Mouse (Mus musculus): ENCODE measurements at regions not wholly inside any gene's neighbourhood (a gene's known extent, or its start where the extent isn't known, plus 50 kb on each side); places are given as distances from the start of the nearest gene placed in this dataset.

- no peak overlapping the region for H3K4me3 ChIP-seq (replicated peaks; ENCODE audit: low read depth, low read length)
- no peaks in the 10 kb centered on the region for H3K4me1 ChIP-seq (replicated peaks; ENCODE audit: insufficient read depth, low read length)
- DNase-seq (ENCODE audit: low spot score) (no peak), ATAC-seq (replicated peaks; ENCODE audit: low FRiP score, low read depth) (no peak)
- H3K36me3 ChIP-seq (ENCODE audit: insufficient read depth, low read length), result no peaks in the 10 kb centered on the region
- no peak overlapping the region for H3K27ac ChIP-seq
- no peak for TF ChIP-seq CTCF (IDR thresholded peaks at IDR 0.05; ENCODE audit: low read depth)
- 71% methylated on average over 3 of the region's 3 CpGs for WGBS
- H3K9me3 ChIP-seq (replicated peaks; ENCODE audit: low read length), result no peaks in the 10 kb centered on the region
- H3K4me2 ChIP-seq (ENCODE audit: low read length), result no peak overlapping the region
- no peak overlapping the region for H3K9ac ChIP-seq (ENCODE audit: low read depth, low read length)
- no peaks in the 10 kb centered on the region for H3K27me3 ChIP-seq (ENCODE audit: insufficient read depth, low read length)
Observed at GRCm38 (mm10) chr14:53904578-53904977, 349.3 kb downstream of the Dad1 start.

DNA sequence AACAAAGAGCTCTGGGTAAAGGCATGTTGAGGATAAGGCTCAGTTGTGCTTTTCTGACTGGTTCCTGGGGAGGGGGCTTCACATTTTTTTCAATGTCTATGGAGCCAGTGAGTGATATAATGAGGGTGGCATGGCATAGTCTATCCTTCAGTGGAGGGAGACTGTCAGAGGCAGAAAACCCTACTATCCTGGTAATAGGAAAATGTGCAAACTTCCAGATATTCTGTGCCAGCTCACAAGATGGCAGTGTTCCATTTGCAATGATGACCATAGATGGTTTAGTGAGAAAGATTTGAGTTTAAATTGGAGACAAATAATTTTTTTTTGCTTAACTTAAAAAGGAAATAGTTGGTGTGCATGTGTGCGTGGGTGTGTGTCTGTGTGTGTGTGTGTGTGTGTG, 352.8 kb downstream of the Dad1 start:
- Histone ChIP-seq H3K9ac (ENCODE audit: low read depth, low read length) (no peak overlapping the region), H3K27me3 (ENCODE audit: insufficient read depth, low read length) (no peaks in the 10 kb centered on the region), H3K27ac (no peak overlapping the region), H3K4me2 (ENCODE audit: low read length) (no peak overlapping the region), H3K9me3 (replicated peaks; ENCODE audit: low read length) (no peaks in the 10 kb centered on the region), H3K4me1 (replicated peaks; ENCODE audit: insufficient read depth, low read length) (no peaks in the 10 kb centered on the region), H3K4me3 (replicated peaks; ENCODE audit: low read depth, low read length) (no peak overlapping the region), H3K36me3 (ENCODE audit: insufficient read depth, low read length) (no peaks in the 10 kb centered on the region)
- peak; percentile 4 for DNase-seq (ENCODE audit: low spot score)
- WGBS, result 71% methylated on average over 1 of the region's 1 CpGs
- peak; percentile 40; the same call in 1 of the 2 replicates for TF ChIP-seq CTCF (IDR thresholded peaks at IDR 0.05; ENCODE audit: low read depth)
- ATAC-seq (replicated peaks; ENCODE audit: low FRiP score, low read depth), result no peak

DNA sequence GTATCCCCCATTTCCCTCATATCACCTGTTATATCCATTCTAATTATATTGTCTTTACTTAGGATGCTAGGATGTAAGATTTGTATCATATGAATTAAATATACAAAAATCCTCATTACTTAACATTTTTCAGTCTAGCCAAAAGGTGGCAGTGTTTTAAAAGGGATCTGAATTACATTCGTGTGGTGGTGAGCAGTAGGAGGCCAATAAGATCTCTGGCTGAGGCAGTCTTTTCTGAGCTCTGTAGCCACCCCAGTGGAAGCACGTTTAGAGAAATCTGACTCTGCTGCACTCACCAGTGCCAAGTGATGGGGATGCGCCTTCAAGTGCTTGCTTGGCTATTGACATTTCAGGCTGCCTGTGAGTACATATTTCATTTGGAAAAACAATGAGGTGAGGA, 372.6 kb downstream of the Dad1 start:
- peak; percentile 69 for TF ChIP-seq CTCF (IDR thresholded peaks at IDR 0.05; ENCODE audit: low read depth)
- H3K36me3 ChIP-seq (ENCODE audit: insufficient read depth, low read length), result no peaks in the 10 kb centered on the region
- H3K9me3 ChIP-seq (replicated peaks; ENCODE audit: low read length), result no peaks in the 10 kb centered on the region
- no peak overlapping the region for H3K9ac ChIP-seq (ENCODE audit: low read depth, low read length)
- no peaks in the 10 kb centered on the region for H3K27me3 ChIP-seq (ENCODE audit: insufficient read depth, low read length)
- peak; percentile 83 for DNase-seq (ENCODE audit: low spot score)
- WGBS, result 4% methylated on average over 3 of the region's 3 CpGs
- H3K27ac ChIP-seq, result no peak overlapping the region
- no peak overlapping the region for H3K4me3 ChIP-seq (replicated peaks; ENCODE audit: low read depth, low read length)
- H3K4me2 ChIP-seq (ENCODE audit: low read length), result no peak overlapping the region
- ATAC-seq (replicated peaks; ENCODE audit: low FRiP score, low read depth), result no peak; the same call in 1 of the 2 replicates
- H3K4me1 ChIP-seq (replicated peaks; ENCODE audit: insufficient read depth, low read length), result no peaks in the 10 kb centered on the region

- no peak for TF ChIP-seq CTCF (IDR thresholded peaks at IDR 0.05; ENCODE audit: low read depth)
- Histone ChIP-seq H3K9me3 (replicated peaks; ENCODE audit: low read length) (no peaks in the 10 kb centered on the region), H3K4me2 (ENCODE audit: low read length) (no peak overlapping the region), H3K9ac (ENCODE audit: low read depth, low read length) (no peak overlapping the region), H3K27ac (no peak overlapping the region), H3K4me3 (replicated peaks; ENCODE audit: low read depth, low read length) (no peak overlapping the region), H3K27me3 (ENCODE audit: insufficient read depth, low read length) (no peaks in the 10 kb centered on the region), H3K36me3 (ENCODE audit: insufficient read depth, low read length) (no peaks in the 10 kb centered on the region), H3K4me1 (replicated peaks; ENCODE audit: insufficient read depth, low read length) (no peaks in the 10 kb centered on the region)
- WGBS, result 62% methylated on average over 7 of the region's 7 CpGs
- ATAC-seq (replicated peaks; ENCODE audit: low FRiP score, low read depth) (no peak), DNase-seq (ENCODE audit: low spot score) (no peak)
Observed at GRCm38 (mm10) chr14:53876581-53876980, 377.3 kb downstream of the Dad1 start.

DNA sequence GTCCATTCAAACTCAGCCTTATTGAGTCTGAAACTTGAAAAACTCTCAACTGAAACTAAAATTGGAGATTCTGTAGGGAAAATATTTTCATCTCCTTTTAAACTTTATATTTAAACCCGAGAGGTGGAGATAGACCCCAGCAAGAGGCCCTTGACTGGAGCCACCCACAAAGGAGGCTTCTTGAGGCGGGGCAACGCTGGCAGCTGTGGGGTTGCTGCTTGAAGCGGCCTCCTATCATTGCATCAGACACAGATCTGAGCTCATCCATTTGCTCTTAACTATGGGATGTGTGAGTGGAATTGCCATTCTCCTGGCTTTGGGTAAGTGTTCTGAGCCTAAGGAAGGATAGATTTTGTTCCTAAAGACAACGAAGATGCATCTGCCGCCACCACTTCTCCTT, 378.2 kb downstream of the Dad1 start:
- no peak overlapping the region for H3K4me3 ChIP-seq (replicated peaks; ENCODE audit: low read depth, low read length)
- H3K27me3 ChIP-seq (ENCODE audit: insufficient read depth, low read length), result no peaks in the 10 kb centered on the region
- no peaks in the 10 kb centered on the region for H3K4me1 ChIP-seq (replicated peaks; ENCODE audit: insufficient read depth, low read length)
- H3K9me3 ChIP-seq (replicated peaks; ENCODE audit: low read length), result no peaks in the 10 kb centered on the region
- ATAC-seq (replicated peaks; ENCODE audit: low FRiP score, low read depth) (no peak), DNase-seq (ENCODE audit: low spot score) (no peak)
- 73% methylated on average over 6 of the region's 6 CpGs for WGBS
- H3K9ac ChIP-seq (ENCODE audit: low read depth, low read length), result no peak overlapping the region
- TF ChIP-seq CTCF (IDR thresholded peaks at IDR 0.05; ENCODE audit: low read depth), result no peak
- H3K4me2 ChIP-seq (ENCODE audit: low read length), result no peak overlapping the region
- H3K36me3 ChIP-seq (ENCODE audit: insufficient read depth, low read length), result no peaks in the 10 kb centered on the region
- H3K27ac ChIP-seq, result no peak overlapping the region

DNA sequence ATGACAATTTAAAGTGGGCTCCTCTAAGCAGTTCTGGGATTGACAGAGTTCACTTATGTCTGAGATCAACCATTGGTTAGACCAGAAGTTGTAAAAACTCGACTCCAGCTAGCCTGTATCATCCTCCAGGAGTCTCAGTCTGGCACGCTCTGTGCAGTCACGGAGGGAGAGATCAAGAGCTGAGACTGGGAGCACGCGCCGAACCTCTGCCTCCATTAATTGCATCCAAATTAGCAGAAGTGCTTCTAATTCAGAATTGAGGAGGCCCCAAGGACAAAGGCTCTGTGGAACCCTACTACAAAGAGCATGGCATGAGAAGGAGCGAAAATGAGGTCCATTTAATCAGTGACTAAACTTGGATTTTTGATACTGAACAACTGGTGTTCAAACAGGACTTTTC, 406.9 kb downstream of the Dad1 start:
- no peaks in the 10 kb centered on the region for H3K4me1 ChIP-seq (replicated peaks; ENCODE audit: insufficient read depth, low read length)
- WGBS, result 50% methylated on average over 7 of the region's 7 CpGs
- no peak for ATAC-seq (replicated peaks; ENCODE audit: low FRiP score, low read depth)

DNA sequence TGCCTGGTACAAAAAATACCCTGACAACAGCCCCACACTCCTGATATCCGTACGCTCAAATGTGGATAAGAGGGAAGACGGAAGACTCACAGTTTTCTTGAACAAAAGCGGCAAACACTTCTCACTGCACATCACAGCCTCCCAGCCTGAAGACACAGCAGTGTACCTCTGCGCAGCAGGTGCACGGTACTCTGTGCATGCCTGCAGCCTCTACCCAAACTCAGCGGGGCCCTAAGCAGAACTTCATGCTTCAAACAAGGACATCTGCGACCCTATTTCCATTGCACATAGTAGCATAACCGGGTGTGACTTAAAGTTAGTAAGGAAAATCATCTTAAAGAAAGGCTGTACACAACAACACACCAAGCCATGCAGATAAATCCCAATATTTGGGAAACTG, 408.3 kb downstream of the Dad1 start:
- Histone ChIP-seq H3K27me3 (ENCODE audit: insufficient read depth, low read length) (no peaks in the 10 kb centered on the region), H3K4me1 (replicated peaks; ENCODE audit: insufficient read depth, low read length) (no peaks in the 10 kb centered on the region), H3K4me2 (ENCODE audit: low read length) (no peak overlapping the region), H3K4me3 (replicated peaks; ENCODE audit: low read depth, low read length) (no peak overlapping the region), H3K9me3 (replicated peaks; ENCODE audit: low read length) (no peaks in the 10 kb centered on the region), H3K36me3 (ENCODE audit: insufficient read depth, low read length) (no peaks in the 10 kb centered on the region), H3K27ac (no peak overlapping the region), H3K9ac (ENCODE audit: low read depth, low read length) (no peak overlapping the region)
- WGBS, result 94% methylated on average over 9 of the region's 9 CpGs
- ATAC-seq (replicated peaks; ENCODE audit: low FRiP score, low read depth) (no peak), DNase-seq (ENCODE audit: low spot score) (no peak)
- no peak for TF ChIP-seq CTCF (IDR thresholded peaks at IDR 0.05; ENCODE audit: low read depth)

More for the DNA sequence above, 406.9 kb downstream of the Dad1 start:
- Histone ChIP-seq H3K9me3 (replicated peaks; ENCODE audit: low read length) (no peaks in the 10 kb centered on the region), H3K27ac (no peak overlapping the region), H3K4me3 (replicated peaks; ENCODE audit: low read depth, low read length) (no peak overlapping the region), H3K27me3 (ENCODE audit: insufficient read depth, low read length) (no peaks in the 10 kb centered on the region), H3K36me3 (ENCODE audit: insufficient read depth, low read length) (no peaks in the 10 kb centered on the region), H3K9ac (ENCODE audit: low read depth, low read length) (no peak overlapping the region), H3K4me2 (ENCODE audit: low read length) (no peak overlapping the region)
- TF ChIP-seq CTCF (IDR thresholded peaks at IDR 0.05; ENCODE audit: low read depth), result no peak
- no peak for DNase-seq (ENCODE audit: low spot score)

Measured in kidney, postnatal 0 days (tissue).